Mouse (Mus musculus): ENCODE data around the gene Camk2d. TPM values are rescaled to one million over a fixed set of nuclear protein-coding genes. Genes with fewer than 3 reads are reported as not detected.

Camk2d gene
- polyA plus RNA-seq, 1 experiment from 2014 or later = 7.4 TPM

DNA sequence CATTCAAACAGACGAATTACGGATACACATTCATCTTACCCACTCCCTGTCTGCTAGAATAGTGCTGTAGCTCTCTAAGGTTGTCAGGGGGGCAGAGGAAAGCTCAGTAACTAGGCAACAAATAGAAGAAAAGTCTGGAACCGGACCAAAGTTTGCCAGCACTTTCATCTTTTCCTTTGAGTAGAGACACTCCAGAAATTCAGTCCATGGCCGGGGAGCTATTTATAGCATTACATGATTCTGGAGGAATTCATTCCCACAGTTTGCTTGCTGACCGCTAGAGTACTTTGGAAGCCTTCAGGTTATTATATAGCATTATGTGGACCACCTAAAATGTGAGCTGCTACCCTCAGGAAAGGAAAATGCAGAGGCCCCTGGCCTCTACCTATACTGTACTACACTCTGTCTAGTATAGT lies 43.0 kb downstream of the Camk2d start:
- Histone ChIP-seq H3K27me3 (ENCODE audit: insufficient read depth, low read length) (no peaks in the 10 kb centered on the region), H3K36me3 (replicated peaks; ENCODE audit: insufficient read depth, low read length) (no peaks in the 10 kb centered on the region), H3K9ac (replicated peaks) (no peak overlapping the region), H3K4me2 (ENCODE audit: low read depth, low read length) (no peak overlapping the region), H3K4me3 (ENCODE audit: low read depth, low read length) (no peak overlapping the region), H3K4me1 (ENCODE audit: insufficient read depth) (no peaks in the 10 kb centered on the region), H3K9me3 (ENCODE audit: low read length) (no peaks in the 10 kb centered on the region), H3K27ac (ENCODE audit: low read depth) (no peak overlapping the region)
- DNase-seq (no peak), ATAC-seq (no peak)
- 70% methylated on average over 5 of the region's 5 CpGs for WGBS (ENCODE audit: insufficient replicate concordance)
- TF ChIP-seq EP300 (IDR thresholded peaks at IDR 0.05; ENCODE audit: low read depth) (no peak), CTCF (IDR thresholded peaks at IDR 0.05; ENCODE audit: low read depth) (no peak)

DNA sequence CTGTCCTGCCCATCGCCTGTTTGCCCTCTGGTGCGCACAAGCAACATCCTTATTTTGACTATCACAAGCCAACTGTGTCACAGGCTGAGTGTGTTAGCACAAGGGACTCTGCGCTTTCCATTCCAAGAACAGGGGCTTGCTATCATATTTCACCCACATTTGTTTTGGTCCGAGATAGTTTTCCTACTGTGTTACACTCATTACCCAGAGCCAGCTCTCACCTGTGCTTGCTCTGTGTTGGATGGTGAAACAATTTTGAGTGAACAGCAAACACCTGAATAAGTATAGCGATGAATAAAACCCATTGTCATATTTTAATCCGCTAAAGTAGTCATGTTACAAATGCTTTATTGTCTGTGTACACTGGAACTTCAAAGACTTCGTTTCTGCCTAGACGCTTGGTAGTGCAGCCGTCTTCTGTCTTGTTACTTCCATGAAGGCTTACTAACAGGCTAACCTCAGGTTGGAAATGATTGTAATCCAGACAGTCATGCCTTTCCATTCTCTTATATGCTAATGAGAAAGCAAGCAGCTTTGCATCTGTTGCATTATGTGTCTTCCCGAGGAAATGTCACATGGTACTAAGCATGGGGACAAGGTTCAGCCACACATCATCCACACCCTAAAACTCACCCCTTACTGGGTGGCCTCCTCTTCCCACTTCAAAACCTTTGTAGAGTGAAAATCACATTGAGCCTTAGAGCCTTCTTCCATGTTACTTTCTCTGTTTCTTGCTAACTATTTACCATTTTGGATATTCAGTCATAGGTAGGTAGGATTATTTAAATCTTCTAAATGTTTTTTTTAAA lies 44.5 kb downstream of the Camk2d start:
- TF ChIP-seq EP300 (IDR thresholded peaks at IDR 0.05; ENCODE audit: low read depth) (no peak), CTCF (IDR thresholded peaks at IDR 0.05; ENCODE audit: low read depth) (no peak)

DNA sequence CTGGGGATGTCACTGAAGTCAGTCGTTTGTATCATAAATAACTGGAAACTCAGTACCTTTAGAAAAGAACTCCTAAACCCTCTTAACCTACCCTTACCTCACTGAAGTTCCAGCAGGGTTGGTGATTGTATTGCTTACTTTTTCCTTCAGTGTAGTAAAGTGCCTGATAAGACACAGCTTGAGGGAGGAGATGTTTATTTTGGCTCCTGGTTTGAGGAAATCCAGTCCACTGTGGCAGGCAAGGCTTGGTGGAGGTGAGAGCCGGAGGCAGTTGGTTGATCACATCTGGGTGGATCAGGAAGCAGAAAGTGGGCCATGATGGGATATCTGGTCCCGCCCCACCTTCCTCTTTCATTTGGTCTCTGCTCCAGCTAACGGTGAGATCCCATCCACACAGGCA lies 45.3 kb downstream of the Camk2d start:
- H3K9me3 ChIP-seq (ENCODE audit: low read length) = no peaks in the 10 kb centered on the region
- no peak for DNase-seq
- no peaks in the 10 kb centered on the region for H3K4me1 ChIP-seq (ENCODE audit: insufficient read depth)
- no peak overlapping the region for H3K4me3 ChIP-seq (ENCODE audit: low read depth, low read length)
- ATAC-seq = no peak
- H3K4me2 ChIP-seq (ENCODE audit: low read depth, low read length) = no peak overlapping the region
- TF ChIP-seq EP300 (IDR thresholded peaks at IDR 0.05; ENCODE audit: low read depth) = no peak
- no peak for TF ChIP-seq CTCF (IDR thresholded peaks at IDR 0.05; ENCODE audit: low read depth)
- no peak overlapping the region for H3K9ac ChIP-seq (replicated peaks)
- no peaks in the 10 kb centered on the region for H3K27me3 ChIP-seq (ENCODE audit: insufficient read depth, low read length)
- 72% methylated on average over 4 of the region's 4 CpGs for WGBS (ENCODE audit: insufficient replicate concordance)
- H3K36me3 ChIP-seq (replicated peaks; ENCODE audit: insufficient read depth, low read length) = no peaks in the 10 kb centered on the region
- H3K27ac ChIP-seq (ENCODE audit: low read depth) = no peak overlapping the region

More for the DNA sequence above, 44.5 kb downstream of the Camk2d start:
- Histone ChIP-seq H3K9me3 (ENCODE audit: low read length) (no peaks in the 10 kb centered on the region), H3K4me3 (ENCODE audit: low read depth, low read length) (no peak overlapping the region), H3K36me3 (replicated peaks; ENCODE audit: insufficient read depth, low read length) (no peaks in the 10 kb centered on the region), H3K4me2 (ENCODE audit: low read depth, low read length) (no peak overlapping the region), H3K4me1 (ENCODE audit: insufficient read depth) (no peaks in the 10 kb centered on the region), H3K27ac (ENCODE audit: low read depth) (no peak overlapping the region), H3K27me3 (ENCODE audit: insufficient read depth, low read length) (no peaks in the 10 kb centered on the region), H3K9ac (replicated peaks) (no peak overlapping the region)
- 82% methylated on average over 10 of the region's 10 CpGs for WGBS (ENCODE audit: insufficient replicate concordance)
- ATAC-seq (no peak), DNase-seq (no peak)

DNA sequence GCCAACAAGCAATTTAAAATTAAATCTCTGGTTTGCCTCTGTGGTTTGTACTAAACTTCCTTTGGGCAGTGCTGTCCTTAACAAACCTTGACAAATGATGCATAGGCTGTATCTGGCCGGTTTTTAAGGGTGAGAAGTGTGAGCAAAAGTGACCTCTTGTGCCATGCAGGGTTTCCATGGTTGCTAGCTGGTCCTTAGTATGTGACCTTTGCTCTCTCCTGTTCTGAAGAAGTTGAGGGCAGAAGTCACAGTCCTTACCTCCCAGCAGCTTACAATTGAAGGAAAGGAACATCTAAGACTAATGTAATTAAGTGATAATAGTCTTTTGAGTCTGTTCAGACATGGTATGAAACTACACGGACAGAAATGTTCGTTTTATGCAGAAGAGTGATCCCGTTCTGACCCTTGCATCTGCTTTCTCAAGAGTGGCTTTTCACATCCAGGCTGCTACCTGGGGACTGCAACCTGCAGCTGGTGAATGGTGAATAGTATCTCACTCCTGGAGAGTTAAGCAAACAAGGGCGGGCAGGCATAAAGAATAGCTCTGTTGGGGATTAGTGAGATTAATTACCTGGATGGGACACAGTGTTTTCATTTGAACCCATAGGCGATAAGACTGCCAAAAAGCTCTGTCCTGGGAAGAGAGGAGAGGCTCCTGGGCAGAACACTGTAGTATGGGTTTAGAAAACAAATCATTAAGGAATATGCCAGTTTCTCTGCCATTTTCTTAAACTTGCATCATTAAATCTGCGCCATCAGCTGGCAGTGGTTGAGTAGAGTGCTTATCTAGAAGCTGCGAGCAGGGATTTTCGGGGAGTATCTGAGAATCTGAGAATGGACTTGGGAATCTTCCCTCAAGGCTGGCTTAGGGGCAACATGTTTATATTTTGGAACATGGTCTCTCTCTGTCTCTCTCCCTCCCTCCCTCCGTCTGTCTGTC lies 47.2 kb downstream of the Camk2d start:
- Histone ChIP-seq H3K36me3 (replicated peaks; ENCODE audit: insufficient read depth, low read length) (no peaks in the 10 kb centered on the region), H3K4me3 (ENCODE audit: low read depth, low read length) (no peak overlapping the region), H3K27ac (ENCODE audit: low read depth) (no peak overlapping the region), H3K27me3 (ENCODE audit: insufficient read depth, low read length) (no peaks in the 10 kb centered on the region), H3K9me3 (ENCODE audit: low read length) (no peaks in the 10 kb centered on the region), H3K9ac (replicated peaks) (no peak overlapping the region), H3K4me2 (ENCODE audit: low read depth, low read length) (no peak overlapping the region), H3K4me1 (ENCODE audit: insufficient read depth) (no peaks in the 10 kb centered on the region)
- no peak for TF ChIP-seq EP300 (IDR thresholded peaks at IDR 0.05; ENCODE audit: low read depth)
- no peak for TF ChIP-seq CTCF (IDR thresholded peaks at IDR 0.05; ENCODE audit: low read depth)
- WGBS (ENCODE audit: insufficient replicate concordance) = 58% methylated on average over 10 of the region's 10 CpGs
- no peak for DNase-seq
- no peak for ATAC-seq

DNA sequence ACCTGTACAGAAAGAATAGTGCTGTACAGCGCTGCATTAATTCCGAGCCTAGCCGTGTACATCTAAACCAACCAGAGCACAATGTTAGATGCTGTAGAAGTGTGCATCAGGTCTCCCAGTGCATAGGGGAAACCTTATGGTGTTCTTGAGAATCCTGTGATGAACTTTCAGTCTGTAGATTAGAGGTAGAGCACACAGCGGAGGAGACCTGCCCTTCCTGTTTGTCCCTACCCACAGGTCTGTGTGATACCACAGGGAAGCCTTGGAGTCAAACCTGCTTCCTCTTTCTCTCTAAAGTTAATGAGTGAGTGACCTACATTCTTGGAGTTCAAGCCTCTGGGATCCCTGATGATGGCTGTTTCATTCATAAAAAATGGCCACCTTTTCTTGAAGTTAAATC lies 54.2 kb downstream of the Camk2d start:
- no peaks in the 10 kb centered on the region for H3K27me3 ChIP-seq (ENCODE audit: insufficient read depth, low read length)
- DNase-seq = no peak
- H3K36me3 ChIP-seq (replicated peaks; ENCODE audit: insufficient read depth, low read length) = no peaks in the 10 kb centered on the region
- no peak overlapping the region for H3K27ac ChIP-seq (ENCODE audit: low read depth)
- 77% methylated on average over 4 of the region's 4 CpGs for WGBS (ENCODE audit: insufficient replicate concordance)
- TF ChIP-seq EP300 (IDR thresholded peaks at IDR 0.05; ENCODE audit: low read depth) (no peak), CTCF (IDR thresholded peaks at IDR 0.05; ENCODE audit: low read depth) (no peak)
- H3K4me2 ChIP-seq (ENCODE audit: low read depth, low read length) = no peak overlapping the region
- no peaks in the 10 kb centered on the region for H3K4me1 ChIP-seq (ENCODE audit: insufficient read depth)
- no peak for ATAC-seq
- H3K9me3 ChIP-seq (ENCODE audit: low read length) = no peaks in the 10 kb centered on the region
- H3K4me3 ChIP-seq (ENCODE audit: low read depth, low read length) = no peak overlapping the region
- H3K9ac ChIP-seq (replicated peaks) = no peak overlapping the region

DNA sequence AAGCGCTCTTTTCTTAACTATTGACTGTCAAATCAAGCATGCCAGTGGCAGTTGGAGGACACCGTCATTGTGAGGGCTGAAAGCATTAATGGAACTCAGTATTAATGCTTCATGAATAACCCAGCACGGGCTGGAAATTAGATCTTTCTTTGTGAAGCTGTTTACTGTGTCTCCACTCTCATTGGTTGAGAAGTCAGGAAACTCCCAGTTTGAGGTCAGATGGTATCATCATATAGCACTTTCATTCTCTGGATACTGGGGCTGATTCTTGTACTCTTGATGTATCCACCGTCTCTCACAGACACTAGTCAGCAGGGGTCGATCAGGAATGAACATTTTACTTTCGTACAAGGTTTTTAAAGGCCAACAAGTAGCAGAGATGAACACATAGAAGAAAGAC lies 54.6 kb downstream of the Camk2d start:
- WGBS (ENCODE audit: insufficient replicate concordance) = 82% methylated on average over 6 of the region's 6 CpGs
- no peaks in the 10 kb centered on the region for H3K36me3 ChIP-seq (replicated peaks; ENCODE audit: insufficient read depth, low read length)
- DNase-seq = no peak

More for the DNA sequence above, 54.6 kb downstream of the Camk2d start:
- H3K27ac ChIP-seq (ENCODE audit: low read depth) = no peak overlapping the region
- H3K4me3 ChIP-seq (ENCODE audit: low read depth, low read length) = no peak overlapping the region
- H3K4me1 ChIP-seq (ENCODE audit: insufficient read depth) = no peaks in the 10 kb centered on the region
- no peak for ATAC-seq
- no peak overlapping the region for H3K9ac ChIP-seq (replicated peaks)
- no peaks in the 10 kb centered on the region for H3K9me3 ChIP-seq (ENCODE audit: low read length)
- H3K4me2 ChIP-seq (ENCODE audit: low read depth, low read length) = no peak overlapping the region
- no peaks in the 10 kb centered on the region for H3K27me3 ChIP-seq (ENCODE audit: insufficient read depth, low read length)
- TF ChIP-seq EP300 (IDR thresholded peaks at IDR 0.05; ENCODE audit: low read depth) (no peak), CTCF (IDR thresholded peaks at IDR 0.05; ENCODE audit: low read depth) (no peak)

Measured in liver, postnatal 0 days (tissue).